Comparison of ENCODE assay signal across 14 mouse cellular contexts in genomic region chr8:94888383-94889036, GRCm38 (mm10). TPM values are rescaled to one million over a fixed set of nuclear protein-coding genes. Genes with fewer than 3 reads are reported as not detected.
DNase-seq lines count a peak whose midpoint lies in the region; ATAC-seq lines count a peak whose summit lies in the region.
"Had no signal": no experiment of that assay in that cellular context is flagged by ENCODE, and none has a peak within 500 bp of the region (broad histone marks: within the 10 kb centered on the region; RNA-seq: fewer than 3 reads in every experiment).

No protein-coding gene starts in this region.

- ATAC-seq in heart, embryonic 16.5 days (replicated peaks; ENCODE audit: extremely low read depth, insufficient read depth, low FRiP score), result no peak
- ATAC-seq in common myeloid progenitor, adult 5-6 weeks (replicated peaks; ENCODE audit: low read depth, poor library complexity, severe bottlenecking), result peak; percentile 89
- peak; percentile 34; the same call in 1 of the 2 replicates for ATAC-seq in embryonic facial prominence, embryonic 15.5 days (ENCODE audit: insufficient number of reproducible peaks, low FRiP score, low TSS enrichment, low read depth)
- peak; percentile 81 for ATAC-seq in liver, embryonic 13.5 days (ENCODE audit: low read depth)
- no peak for ATAC-seq in forebrain, embryonic 12.5 days (ENCODE audit: low FRiP score)
- ATAC-seq: inflammation-experienced regulatory T-cells, adult 6 months; midbrain, embryonic 13.5 days had no signal

- H3K27ac ChIP-seq in heart, embryonic 16.5 days (ENCODE audit: low read length), result no peak overlapping the region
- H3K27ac ChIP-seq in embryonic facial prominence, embryonic 15.5 days (replicated peaks), result no peak overlapping the region
- no peak overlapping the region for H3K27ac ChIP-seq in liver, embryonic 13.5 days
- no peak overlapping the region for H3K27ac ChIP-seq in forebrain, embryonic 12.5 days
- H3K27ac ChIP-seq: midbrain, embryonic 13.5 days had no signal

- WGBS in heart, embryonic 16.5 days, result 26% methylated on average over 14 of the region's 14 CpGs
- WGBS in embryonic facial prominence, embryonic 15.5 days, result 29% methylated on average over 14 of the region's 14 CpGs
- WGBS in liver, embryonic 13.5 days (ENCODE audit: insufficient replicate concordance), result 28% methylated on average over 14 of the region's 14 CpGs
- 48% methylated on average over 14 of the region's 14 CpGs for WGBS in forebrain, embryonic 12.5 days

- no peaks in the 10 kb centered on the region for H3K27me3 ChIP-seq in heart, embryonic 16.5 days (ENCODE audit: control insufficient read depth, insufficient read depth, low read length)
- no peaks in the 10 kb centered on the region for H3K27me3 ChIP-seq in embryonic facial prominence, embryonic 15.5 days
- peaks cover 39% of the 10 kb centered on the region for H3K27me3 ChIP-seq in liver, embryonic 13.5 days
- H3K27me3 ChIP-seq in forebrain, embryonic 12.5 days, result peaks cover 16% of the 10 kb centered on the region; the same call in 1 of the 2 replicates
- H3K27me3 ChIP-seq: midbrain, embryonic 13.5 days had no signal

- H3K4me2 ChIP-seq in heart, embryonic 16.5 days (ENCODE audit: low read depth, low read length), result peak overlapping the region; percentile 51
- peak overlapping the region; percentile 19; the same call in 1 of the 2 replicates for H3K4me2 ChIP-seq in embryonic facial prominence, embryonic 15.5 days (replicated peaks)
- peak overlapping the region; percentile 58 for H3K4me2 ChIP-seq in liver, embryonic 13.5 days
- H3K4me2 ChIP-seq in forebrain, embryonic 12.5 days, result no peak overlapping the region
- H3K4me2 ChIP-seq: midbrain, embryonic 13.5 days had no signal

- peak overlapping the region; percentile 16; the same call in 1 of the 2 replicates for H3K4me3 ChIP-seq in heart, embryonic 16.5 days (ENCODE audit: low read length)
- H3K4me3 ChIP-seq in embryonic facial prominence, embryonic 15.5 days (replicated peaks), result no peak overlapping the region
- peak overlapping the region; percentile 36 for H3K4me3 ChIP-seq in liver, embryonic 13.5 days (replicated peaks)
- no peak overlapping the region for H3K4me3 ChIP-seq in forebrain, embryonic 12.5 days (replicated peaks)
- H3K4me3 ChIP-seq: midbrain, embryonic 13.5 days had no signal

- H3K9ac ChIP-seq in heart, embryonic 16.5 days (ENCODE audit: low read length), result no peak overlapping the region
- no peak overlapping the region for H3K9ac ChIP-seq in embryonic facial prominence, embryonic 15.5 days
- peak overlapping the region; percentile 56 for H3K9ac ChIP-seq in liver, embryonic 13.5 days
- no peak overlapping the region for H3K9ac ChIP-seq in forebrain, embryonic 12.5 days
- H3K9ac ChIP-seq: midbrain, embryonic 13.5 days had no signal

- peaks cover 6% of the 10 kb centered on the region; the same call in 1 of the 2 replicates for H3K4me1 ChIP-seq in heart, embryonic 16.5 days (ENCODE audit: control insufficient read depth, insufficient read depth, low read length)
- no peaks in the 10 kb centered on the region for H3K4me1 ChIP-seq in embryonic facial prominence, embryonic 15.5 days
- H3K4me1 ChIP-seq in liver, embryonic 13.5 days (replicated peaks), result peaks cover 35% of the 10 kb centered on the region
- H3K4me1 ChIP-seq in forebrain, embryonic 12.5 days, result no peaks in the 10 kb centered on the region
- H3K4me1 ChIP-seq: midbrain, embryonic 13.5 days had no signal

- DNase-seq in heart, adult 11 months, result no peak
- DNase-seq in liver, embryonic 13.5 days, result no peak
- DNase-seq in ovary, postnatal 36 days (ENCODE audit: low spot score), result no peak
- no peak for DNase-seq in embryo, embryonic 10.5 days (ENCODE audit: low spot score)
- DNase-seq: gastrocnemius, postnatal 36 days; layer of hippocampus, adult 9-11 months had no signal

- no peaks in the 10 kb centered on the region for H3K9me3 ChIP-seq in heart, embryonic 16.5 days (replicated peaks; ENCODE audit: control insufficient read depth, low read length)
- no peaks in the 10 kb centered on the region for H3K9me3 ChIP-seq in embryonic facial prominence, embryonic 15.5 days (replicated peaks)
- H3K9me3 ChIP-seq in liver, embryonic 13.5 days (replicated peaks), result no peaks in the 10 kb centered on the region
- H3K9me3 ChIP-seq in forebrain, embryonic 12.5 days, result no peaks in the 10 kb centered on the region
- H3K9me3 ChIP-seq: midbrain, embryonic 13.5 days had no signal

- no peaks in the 10 kb centered on the region for H3K36me3 ChIP-seq in heart, embryonic 16.5 days (ENCODE audit: control insufficient read depth, insufficient read depth)
- no peaks in the 10 kb centered on the region for H3K36me3 ChIP-seq in embryonic facial prominence, embryonic 15.5 days
- H3K36me3 ChIP-seq in liver, embryonic 13.5 days, result no peaks in the 10 kb centered on the region
- no peaks in the 10 kb centered on the region for H3K36me3 ChIP-seq in forebrain, embryonic 12.5 days (replicated peaks)
- H3K36me3 ChIP-seq: midbrain, embryonic 13.5 days had no signal

RNA-seq across cellular contexts. Expression of gene Dok4, which starts 12.4 kb away (rescaled TPM):
- 28.9 and 33.7 TPM in 2 replicates for polyA plus RNA-seq in heart, embryonic 16.5 days (2015; fragmentation: Nextera tagmentation; extraction: Ambion mirVana)
- total RNA-seq in common myeloid progenitor, adult 5-6 weeks (2017), result 0.78 and 0.82 TPM in 2 replicates
- polyA plus RNA-seq in embryonic facial prominence, embryonic 15.5 days (2015; fragmentation: Nextera tagmentation; extraction: Ambion mirVana), result 31.0 and 31.1 TPM in 2 replicates
- 9.3 and 9.8 TPM in 2 replicates for polyA plus RNA-seq in liver, embryonic 13.5 days (2015; fragmentation: Nextera tagmentation; extraction: Ambion mirVana)
- polyA plus RNA-seq in forebrain, embryonic 12.5 days (2016; fragmentation: Nextera tagmentation; extraction: Ambion mirVana), result 22.0 and 25.1 TPM in 2 replicates

RNA-seq across cellular contexts. Expression of gene Ccdc102a, which starts 29.4 kb away (rescaled TPM):
- 17.4 and 19.8 TPM in 2 replicates for polyA plus RNA-seq in heart, embryonic 16.5 days (2015; fragmentation: Nextera tagmentation; extraction: Ambion mirVana)
- 0.58 and 2.2 TPM in 2 replicates for total RNA-seq in common myeloid progenitor, adult 5-6 weeks (2017)
- polyA plus RNA-seq in embryonic facial prominence, embryonic 15.5 days (2015; fragmentation: Nextera tagmentation; extraction: Ambion mirVana), result 42.3 and 44.6 TPM in 2 replicates
- polyA plus RNA-seq in liver, embryonic 13.5 days (2015; fragmentation: Nextera tagmentation; extraction: Ambion mirVana), result 3.5 TPM in 2 replicates
- 11.8 and 15.9 TPM in 2 replicates for polyA plus RNA-seq in forebrain, embryonic 12.5 days (2016; fragmentation: Nextera tagmentation; extraction: Ambion mirVana)

RNA-seq across cellular contexts. Expression of gene Polr2c, which starts 31.3 kb away (rescaled TPM):
- 123 and 134 TPM in 2 replicates for polyA plus RNA-seq in heart, embryonic 16.5 days (2015; fragmentation: Nextera tagmentation; extraction: Ambion mirVana)
- 51.3 and 54.3 TPM in 2 replicates for total RNA-seq in common myeloid progenitor, adult 5-6 weeks (2017)
- 132 and 135 TPM in 2 replicates for polyA plus RNA-seq in embryonic facial prominence, embryonic 15.5 days (2015; fragmentation: Nextera tagmentation; extraction: Ambion mirVana)
- polyA plus RNA-seq in liver, embryonic 13.5 days (2015; fragmentation: Nextera tagmentation; extraction: Ambion mirVana), result 94.5 and 95.3 TPM in 2 replicates
- 144 and 147 TPM in 2 replicates for polyA plus RNA-seq in forebrain, embryonic 12.5 days (2016; fragmentation: Nextera tagmentation; extraction: Ambion mirVana)

RNA-seq across cellular contexts. Expression of gene Adgrg5, which starts 35.0 kb away (rescaled TPM):
- polyA plus RNA-seq in heart, embryonic 16.5 days (2015; fragmentation: Nextera tagmentation; extraction: Ambion mirVana), result 0.71 and 1.4 TPM in 2 replicates
- 0.05 TPM in 1 of 2 replicates, not detected in the other for total RNA-seq in common myeloid progenitor, adult 5-6 weeks (2017)
- 0.07 and 0.08 TPM in 2 replicates for polyA plus RNA-seq in embryonic facial prominence, embryonic 15.5 days (2015; fragmentation: Nextera tagmentation; extraction: Ambion mirVana)
- polyA plus RNA-seq in liver, embryonic 13.5 days (2015; fragmentation: Nextera tagmentation; extraction: Ambion mirVana), result 0.43 and 0.52 TPM in 2 replicates
- polyA plus RNA-seq in forebrain, embryonic 12.5 days (2016; fragmentation: Nextera tagmentation; extraction: Ambion mirVana), result not detected in 2 replicates
- total RNA-seq: gastrocnemius, postnatal 36 days had no signal
- polyA plus RNA-seq: limb, embryonic 11.5 days; neural tube, embryonic 11.5 days had no signal

RNA-seq across cellular contexts. Expression of gene Ciapin1, which starts 50.4 kb away (rescaled TPM):
- 88.2 and 98.8 TPM in 2 replicates for polyA plus RNA-seq in heart, embryonic 16.5 days (2015; fragmentation: Nextera tagmentation; extraction: Ambion mirVana)
- total RNA-seq in common myeloid progenitor, adult 5-6 weeks (2017), result 32.4 and 34.1 TPM in 2 replicates
- 81.7 and 92.5 TPM in 2 replicates for polyA plus RNA-seq in embryonic facial prominence, embryonic 15.5 days (2015; fragmentation: Nextera tagmentation; extraction: Ambion mirVana)
- polyA plus RNA-seq in liver, embryonic 13.5 days (2015; fragmentation: Nextera tagmentation; extraction: Ambion mirVana), result 66.7 and 68.0 TPM in 2 replicates
- 170 and 179 TPM in 2 replicates for polyA plus RNA-seq in forebrain, embryonic 12.5 days (2016; fragmentation: Nextera tagmentation; extraction: Ambion mirVana)

Comparison
In these comparisons a context has a peak if more than half of its experiments do, and no peak if none do; other contexts are left out.
1. ATAC-seq: peak in common myeloid progenitor, adult 5-6 weeks (single experiment), embryonic facial prominence, embryonic 15.5 days (single experiment) and liver, embryonic 13.5 days (single experiment); none in heart, embryonic 16.5 days (single experiment) and forebrain, embryonic 12.5 days (single experiment).
2. H3K4me3 ChIP-seq: peak in heart, embryonic 16.5 days (single experiment) and liver, embryonic 13.5 days (single experiment); none in embryonic facial prominence, embryonic 15.5 days (single experiment) and forebrain, embryonic 12.5 days (single experiment).